10 mouse cellular contexts compared by ENCODE assay signal in the genomic region with DNA sequence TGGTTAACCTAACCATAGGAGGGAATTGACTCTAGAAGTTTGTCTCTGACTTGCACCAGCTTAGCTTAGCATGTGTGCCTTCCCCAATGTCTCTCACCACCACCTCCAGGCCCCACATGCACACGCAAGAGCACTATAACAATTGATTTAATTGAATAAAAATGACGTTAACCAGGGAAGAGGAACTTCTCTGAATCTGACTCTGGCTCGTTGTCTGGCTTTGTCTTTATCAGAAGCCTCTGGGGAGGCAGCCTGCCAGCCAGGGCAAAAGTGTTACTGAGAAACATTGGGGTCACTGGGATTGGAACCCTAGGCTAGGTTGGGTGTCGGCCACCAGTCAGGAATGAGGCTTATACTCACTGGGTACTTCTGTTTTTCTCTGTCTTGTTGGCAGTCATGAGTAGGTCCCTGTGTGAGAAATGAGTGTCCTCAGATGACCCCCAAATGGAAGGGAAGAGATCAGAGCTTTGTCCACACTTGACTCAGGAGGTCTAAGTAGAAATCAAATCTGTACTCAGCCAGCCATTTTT.
DNase-seq lines count a peak whose midpoint lies in the region; TF ChIP-seq lines count a peak whose summit lies in the region.
"Had no signal": no experiment of that assay in that cellular context is flagged by ENCODE, and none has a peak within 500 bp of the region (broad histone marks: within the 10 kb centered on the region; RNA-seq: fewer than 3 reads in every experiment).

No protein-coding gene starts in this region.

- H3K36me3 ChIP-seq in kidney, adult 2 months (ENCODE audit: control insufficient read depth, insufficient read depth, low read length): no peaks in the 10 kb centered on the region
- H3K36me3 ChIP-seq in MEL (ENCODE audit: control insufficient read depth in 1 of 2, insufficient read depth in 2 of 2, low read length in 2 of 2): no peaks in the 10 kb centered on the region
- no peaks in the 10 kb centered on the region for H3K36me3 ChIP-seq in limb, embryonic 10.5 days
- H3K36me3 ChIP-seq: embryonic facial prominence, embryonic 13.5 days had no signal

- H3K9ac ChIP-seq in MEL (ENCODE audit: control insufficient read depth, low read depth, low read length, poor library complexity, severe bottlenecking): no peak overlapping the region
- H3K9ac ChIP-seq: embryonic facial prominence, embryonic 13.5 days had no signal

- no peaks in the 10 kb centered on the region for H3K79me2 ChIP-seq in MEL (ENCODE audit: control insufficient read depth, insufficient read depth, low read length, poor library complexity)

- H3K27me3 ChIP-seq in kidney, adult 2 months (replicated peaks; ENCODE audit: control insufficient read depth, insufficient read depth, low read length): no peaks in the 10 kb centered on the region
- no peaks in the 10 kb centered on the region for H3K27me3 ChIP-seq in MEL (ENCODE audit: control insufficient read depth in 1 of 2, insufficient read depth in 2 of 2, low read length in 2 of 2)
- H3K27me3 ChIP-seq in limb, embryonic 10.5 days (ENCODE audit: low read depth, poor library complexity, severe bottlenecking): no peaks in the 10 kb centered on the region
- H3K27me3 ChIP-seq: embryonic facial prominence, embryonic 13.5 days had no signal

- WGBS in kidney, adult 2 months: 60% methylated on average over 4 of the region's 4 CpGs
- WGBS in limb, embryonic 10.5 days: 82% methylated on average over 4 of the region's 4 CpGs

- no peak overlapping the region for H3K4me3 ChIP-seq in kidney, adult 2 months (ENCODE audit: insufficient read depth, low read depth, low read length)
- H3K4me3 ChIP-seq in MEL (ENCODE audit: control insufficient read depth in 1 of 2, insufficient read depth in 1 of 2, low read depth in 2 of 2, low read length in 2 of 2): no peak overlapping the region
- no peak overlapping the region for H3K4me3 ChIP-seq in limb, embryonic 10.5 days
- H3K4me3 ChIP-seq: embryonic facial prominence, embryonic 13.5 days; megakaryocyte, embryonic 14.5 days had no signal

- H3K9me3 ChIP-seq in MEL (replicated peaks; ENCODE audit: insufficient read depth, low read length): no peaks in the 10 kb centered on the region
- no peaks in the 10 kb centered on the region for H3K9me3 ChIP-seq in limb, embryonic 10.5 days (replicated peaks)
- H3K9me3 ChIP-seq: embryonic facial prominence, embryonic 13.5 days; megakaryocyte, embryonic 14.5 days had no signal

- DNase-seq in adrenal gland, postnatal 10 days: peak; percentile 51
- DNase-seq in adrenal gland, adult 18-20 months (ENCODE audit: low spot score in 2 of 2): no peak
- DNase-seq in kidney, adult 2 months: peak; percentile 28
- no peak for DNase-seq in kidney, adult 9 months
- peak; percentile 15 for DNase-seq in MEL (ENCODE audit: low read depth, low spot score)
- DNase-seq in heart, postnatal 4 days: peak; percentile 51
- no peak for DNase-seq in limb, embryonic 10.5 days (ENCODE audit: low spot score)
- DNase-seq in urinary bladder, postnatal 10 days (ENCODE audit: low spot score): no peak

- TF ChIP-seq EP300 in MEL (IDR thresholded peaks at IDR 0.05; ENCODE audit: low read depth in 1 of 2, low read length in 2 of 2): no peak

- TF ChIP-seq POLR2A in kidney, adult 2 months (IDR thresholded peaks at IDR 0.05; ENCODE audit: low read depth, low read length): no peak
- no peak for TF ChIP-seq POLR2A in MEL (IDR thresholded peaks at IDR 0.05; ENCODE audit: control insufficient read depth in 1 of 2, insufficient read depth in 1 of 2, low read depth in 1 of 2, low read length in 2 of 2, poor library complexity in 1 of 2)

- no peak for TF ChIP-seq CTCF in kidney, adult 2 months (conservative IDR thresholded peaks at IDR 0.05; ENCODE audit: insufficient read depth, insufficient read length, low read depth, low read length)
- TF ChIP-seq CTCF in MEL (IDR thresholded peaks at IDR 0.05 in 2 of 3, conservative IDR thresholded peaks at IDR 0.05 in 1 of 3; ENCODE audit: control insufficient read depth in 1 of 3, insufficient read depth in 1 of 3, low read depth in 2 of 3, low read length in 3 of 3, poor library complexity in 1 of 3, severe bottlenecking in 1 of 3): no peak

- no peak for TF ChIP-seq RAD21 in MEL (IDR thresholded peaks at IDR 0.05; ENCODE audit: low read depth, low read length)

- no peak overlapping the region for H3K27ac ChIP-seq in kidney, adult 2 months (ENCODE audit: insufficient read depth, low read depth, low read length)
- no peak overlapping the region for H3K27ac ChIP-seq in MEL (ENCODE audit: control insufficient read depth, low read depth, low read length)
- no peak overlapping the region for H3K27ac ChIP-seq in limb, embryonic 10.5 days
- H3K27ac ChIP-seq: embryonic facial prominence, embryonic 13.5 days had no signal

- H3K4me1 ChIP-seq in kidney, adult 2 months (ENCODE audit: control insufficient read depth, insufficient read depth, low read length): no peaks in the 10 kb centered on the region
- H3K4me1 ChIP-seq in MEL (ENCODE audit: control insufficient read depth in 1 of 2, insufficient read depth in 2 of 2, low read length in 2 of 2): peaks cover 0 to 3% of the 10 kb centered on the region in 2 experiments; a peak in 1 of 4 replicates
- 0 out of 2 replicates have a peak, but pooled peaks cover 2% of the 10 kb centered on the region for H3K4me1 ChIP-seq in limb, embryonic 10.5 days
- H3K4me1 ChIP-seq: megakaryocyte, embryonic 14.5 days had no signal

TF ChIP-seq in MEL, 35 proteins besides CTCF, POLR2A, EP300 and RAD21:
- TF ChIP-seq GATA1 (IDR thresholded peaks at IDR 0.05; ENCODE audit: low read depth, low read length) (no peak), MYC (IDR thresholded peaks at IDR 0.05; ENCODE audit: low read depth, low read length) (no peak), NRF1 (IDR thresholded peaks at IDR 0.05; ENCODE audit: insufficient read depth, low read depth, low read length, poor library complexity, severe bottlenecking) (no peak), ZKSCAN1 (IDR thresholded peaks at IDR 0.05; ENCODE audit: low read depth, low read length) (no peak), MAX (IDR thresholded peaks at IDR 0.05; ENCODE audit: low read length) (no peak), ZC3H11A (IDR thresholded peaks at IDR 0.05; ENCODE audit: low read depth, low read length) (no peak), ZNF384 (IDR thresholded peaks at IDR 0.05; ENCODE audit: low read depth, low read length) (no peak), POLR2AphosphoS2 (IDR thresholded peaks at IDR 0.05; ENCODE audit: low read length) (no peak), SIN3A (IDR thresholded peaks at IDR 0.05; ENCODE audit: low read length) (no peak), HCFC1 (IDR thresholded peaks at IDR 0.05; ENCODE audit: low read depth, low read length) (no peak), E2F4 (IDR thresholded peaks at IDR 0.05; ENCODE audit: borderline replicate concordance, low read depth, low read length) (no peak)
TF ChIP-seq in MEL: peak in this region for 0.

Comparison
In these comparisons a context has a peak if more than half of its experiments do, and no peak if none do; other contexts are left out.
1. DNase-seq: peak in adrenal gland, postnatal 10 days (single experiment), kidney, adult 2 months (single experiment), MEL (single experiment) and heart, postnatal 4 days (single experiment); none in adrenal gland, adult 18-20 months (0 of 2), kidney, adult 9 months (single experiment), limb, embryonic 10.5 days (single experiment) and urinary bladder, postnatal 10 days (single experiment).